Mouse (Mus musculus): ENCODE results near the gene Ino80. TPM values are rescaled to one million over a fixed set of nuclear protein-coding genes. Genes with fewer than 3 reads are reported as not detected.

Ino80 gene
- polyA plus RNA-seq, 1 experiment: 7.3 TPM

- H3K4me3 ChIP-seq (ENCODE audit: extremely low read depth, insufficient read depth, insufficient read length): no peak overlapping the region
- no peaks in the 10 kb centered on the region for H3K4me1 ChIP-seq (ENCODE audit: control insufficient read depth, insufficient read depth, insufficient read length)
- no peak for TF ChIP-seq CTCF (IDR thresholded peaks at IDR 0.05; ENCODE audit: extremely low read depth, insufficient read depth, insufficient read length, insufficient replicate concordance)
- no peak for TF ChIP-seq POLR2A (IDR thresholded peaks at IDR 0.05; ENCODE audit: low read depth, low read length)
- no peaks in the 10 kb centered on the region for H3K36me3 ChIP-seq (ENCODE audit: control insufficient read depth, insufficient read depth, low read length)
- no peak for DNase-seq (ENCODE audit: low read depth in 1 of 2, low spot score in 2 of 2)
- no peaks in the 10 kb centered on the region for H3K27me3 ChIP-seq (ENCODE audit: control insufficient read depth, insufficient read depth, low read length)
- WGBS: 58% methylated on average over 4 of the region's 4 CpGs
- H3K27ac ChIP-seq (ENCODE audit: insufficient read depth, low read length): no peak overlapping the region
These were observed 9.0 kb upstream of the Ino80 start for GRCm38 (mm10) chr2:119486488-119486887.

- Histone ChIP-seq H3K27me3 (ENCODE audit: control insufficient read depth, insufficient read depth, low read length) (no peaks in the 10 kb centered on the region), H3K4me3 (ENCODE audit: extremely low read depth, insufficient read depth, insufficient read length) (no peak overlapping the region), H3K27ac (ENCODE audit: insufficient read depth, low read length) (no peak overlapping the region), H3K4me1 (ENCODE audit: control insufficient read depth, insufficient read depth, insufficient read length) (no peaks in the 10 kb centered on the region), H3K36me3 (ENCODE audit: control insufficient read depth, insufficient read depth, low read length) (no peaks in the 10 kb centered on the region)
- 92% methylated on average over 1 of the region's 1 CpGs for WGBS
- DNase-seq (ENCODE audit: low read depth in 1 of 2, low spot score in 2 of 2): no peak
- no peak for TF ChIP-seq CTCF (IDR thresholded peaks at IDR 0.05; ENCODE audit: extremely low read depth, insufficient read depth, insufficient read length, insufficient replicate concordance)
- TF ChIP-seq POLR2A (IDR thresholded peaks at IDR 0.05; ENCODE audit: low read depth, low read length): no peak
These were observed 4.8 kb upstream of the Ino80 start for GRCm38 (mm10) chr2:119482307-119482706.

GRCm38 (mm10) chr2:119478397-119478749 lies 886 bp upstream of the Ino80 start:
- no peak for DNase-seq (ENCODE audit: low read depth in 1 of 2, low spot score in 2 of 2)
- TF ChIP-seq POLR2A (IDR thresholded peaks at IDR 0.05; ENCODE audit: low read depth, low read length) (no peak), CTCF (IDR thresholded peaks at IDR 0.05; ENCODE audit: extremely low read depth, insufficient read depth, insufficient read length, insufficient replicate concordance) (no peak)
- Histone ChIP-seq H3K27ac (ENCODE audit: insufficient read depth, low read length) (peak overlapping the region; percentile 94), H3K4me1 (ENCODE audit: control insufficient read depth, insufficient read depth, insufficient read length) (no peaks in the 10 kb centered on the region), H3K4me3 (ENCODE audit: extremely low read depth, insufficient read depth, insufficient read length) (peak overlapping the region; percentile 70), H3K27me3 (ENCODE audit: control insufficient read depth, insufficient read depth, low read length) (no peaks in the 10 kb centered on the region), H3K36me3 (ENCODE audit: control insufficient read depth, insufficient read depth, low read length) (no peaks in the 10 kb centered on the region)
- 9% methylated on average over 9 of the region's 9 CpGs for WGBS

- TF ChIP-seq CTCF (IDR thresholded peaks at IDR 0.05; ENCODE audit: extremely low read depth, insufficient read depth, insufficient read length, insufficient replicate concordance) (no peak), POLR2A (IDR thresholded peaks at IDR 0.05; ENCODE audit: low read depth, low read length) (no peak)
- DNase-seq (ENCODE audit: low read depth in 1 of 2, low spot score in 2 of 2): peak; percentile 52 to 70
- Histone ChIP-seq H3K27ac (ENCODE audit: insufficient read depth, low read length) (peak overlapping the region; percentile 99), H3K4me1 (ENCODE audit: control insufficient read depth, insufficient read depth, insufficient read length) (no peaks in the 10 kb centered on the region), H3K27me3 (ENCODE audit: control insufficient read depth, insufficient read depth, low read length) (no peaks in the 10 kb centered on the region), H3K4me3 (ENCODE audit: extremely low read depth, insufficient read depth, insufficient read length) (peak overlapping the region; percentile 85), H3K36me3 (ENCODE audit: control insufficient read depth, insufficient read depth, low read length) (no peaks in the 10 kb centered on the region)
- WGBS: under 1% methylated on average over 44 of the region's 44 CpGs
These were observed 681 bp downstream of the Ino80 start for GRCm38 (mm10) chr2:119476621-119477391.

GRCm38 (mm10) chr2:119476166-119476565 lies 1.3 kb downstream of the Ino80 start:
- peak overlapping the region; percentile 85 for H3K4me3 ChIP-seq (ENCODE audit: extremely low read depth, insufficient read depth, insufficient read length)
- no peak for TF ChIP-seq CTCF (IDR thresholded peaks at IDR 0.05; ENCODE audit: extremely low read depth, insufficient read depth, insufficient read length, insufficient replicate concordance)
- no peak for TF ChIP-seq POLR2A (IDR thresholded peaks at IDR 0.05; ENCODE audit: low read depth, low read length)
- H3K27ac ChIP-seq (ENCODE audit: insufficient read depth, low read length): peak overlapping the region; percentile 99; the same call in 1 of the 2 replicates
- WGBS: 8% methylated on average over 7 of the region's 7 CpGs
- H3K36me3 ChIP-seq (ENCODE audit: control insufficient read depth, insufficient read depth, low read length): no peaks in the 10 kb centered on the region
- no peaks in the 10 kb centered on the region for H3K27me3 ChIP-seq (ENCODE audit: control insufficient read depth, insufficient read depth, low read length)
- no peaks in the 10 kb centered on the region for H3K4me1 ChIP-seq (ENCODE audit: control insufficient read depth, insufficient read depth, insufficient read length)
- no peak for DNase-seq (ENCODE audit: low read depth in 1 of 2, low spot score in 2 of 2)

GRCm38 (mm10) chr2:119463945-119464344 lies 13.5 kb downstream of the Ino80 start:
- H3K36me3 ChIP-seq (ENCODE audit: control insufficient read depth, insufficient read depth, low read length): no peaks in the 10 kb centered on the region
- H3K27ac ChIP-seq (ENCODE audit: insufficient read depth, low read length): no peak overlapping the region
- H3K4me1 ChIP-seq (ENCODE audit: control insufficient read depth, insufficient read depth, insufficient read length): no peaks in the 10 kb centered on the region
- WGBS: 85% methylated on average over 4 of the region's 4 CpGs
- TF ChIP-seq POLR2A (IDR thresholded peaks at IDR 0.05; ENCODE audit: low read depth, low read length): no peak
- TF ChIP-seq CTCF (IDR thresholded peaks at IDR 0.05; ENCODE audit: extremely low read depth, insufficient read depth, insufficient read length, insufficient replicate concordance): no peak
- H3K27me3 ChIP-seq (ENCODE audit: control insufficient read depth, insufficient read depth, low read length): no peaks in the 10 kb centered on the region
- no peak overlapping the region for H3K4me3 ChIP-seq (ENCODE audit: extremely low read depth, insufficient read depth, insufficient read length)
- no peak for DNase-seq (ENCODE audit: low read depth in 1 of 2, low spot score in 2 of 2)

GRCm38 (mm10) chr2:119463114-119463775 lies 14.2 kb downstream of the Ino80 start:
- no peak overlapping the region for H3K4me3 ChIP-seq (ENCODE audit: extremely low read depth, insufficient read depth, insufficient read length)
- DNase-seq (ENCODE audit: low read depth in 1 of 2, low spot score in 2 of 2): no peak
- no peak for TF ChIP-seq POLR2A (IDR thresholded peaks at IDR 0.05; ENCODE audit: low read depth, low read length)
- TF ChIP-seq CTCF (IDR thresholded peaks at IDR 0.05; ENCODE audit: extremely low read depth, insufficient read depth, insufficient read length, insufficient replicate concordance): no peak
- no peak overlapping the region for H3K27ac ChIP-seq (ENCODE audit: insufficient read depth, low read length)
- no peaks in the 10 kb centered on the region for H3K27me3 ChIP-seq (ENCODE audit: control insufficient read depth, insufficient read depth, low read length)
- WGBS: 94% methylated on average over 5 of the region's 5 CpGs
- H3K36me3 ChIP-seq (ENCODE audit: control insufficient read depth, insufficient read depth, low read length): no peaks in the 10 kb centered on the region
- H3K4me1 ChIP-seq (ENCODE audit: control insufficient read depth, insufficient read depth, insufficient read length): no peaks in the 10 kb centered on the region

All from spleen, adult 2 months (tissue).